Mouse (Mus musculus): ENCODE results near the gene Plcg2. TPM values are rescaled to one million over a fixed set of nuclear protein-coding genes. Genes with fewer than 3 reads are reported as not detected.

Gene Plcg2
- 8.1 and 11.3 TPM in 2 replicates for total RNA-seq (2014; fragmentation: Nextera tagmentation)
- total RNA-seq (2017), result 9.2 and 17.0 TPM in 2 replicates

DNA sequence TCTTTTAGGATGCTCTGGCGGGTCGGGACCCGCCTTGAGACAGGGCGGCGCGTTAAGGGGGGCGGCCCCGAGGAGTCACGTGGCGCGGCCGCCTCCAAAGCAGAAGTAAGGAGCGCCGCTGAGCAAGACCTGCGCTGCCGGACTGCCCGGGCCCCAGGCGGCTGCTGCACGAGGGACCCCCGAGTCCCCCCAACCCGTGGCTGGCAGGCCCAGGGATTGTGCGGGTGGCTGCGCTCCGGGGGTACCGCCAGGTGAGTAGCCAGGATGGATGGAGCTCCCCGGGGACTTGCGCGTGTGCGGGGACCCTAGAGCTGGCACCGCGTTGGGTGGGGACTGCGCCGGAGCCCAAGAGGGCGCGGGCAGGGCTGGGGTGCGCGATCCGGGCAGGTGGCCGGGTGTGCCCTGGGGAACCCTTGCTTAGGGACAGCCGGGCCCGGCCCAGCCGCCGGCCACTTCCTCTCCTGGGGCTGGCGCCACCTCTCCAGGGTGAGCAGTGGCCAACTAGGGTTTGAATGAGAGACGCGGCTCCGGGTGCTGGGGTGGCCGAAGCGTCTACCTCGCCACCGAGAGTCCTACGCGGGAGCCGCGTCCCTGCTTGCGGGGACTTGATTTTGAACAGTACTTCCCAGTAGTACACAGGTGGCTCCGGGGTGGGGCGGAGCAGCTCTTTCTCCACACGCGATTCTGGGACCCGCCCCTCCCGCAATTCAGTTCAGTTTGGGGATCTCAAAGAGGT is at the start of gene Plcg2:
Gene Plcg2 (plus strand): TSS at position 113 of the 736 bp plus-strand sequence.
- peak; percentile 83 for ATAC-seq (replicated peaks; ENCODE audit: low FRiP score, low TSS enrichment, poor library complexity, severe bottlenecking)

DNA sequence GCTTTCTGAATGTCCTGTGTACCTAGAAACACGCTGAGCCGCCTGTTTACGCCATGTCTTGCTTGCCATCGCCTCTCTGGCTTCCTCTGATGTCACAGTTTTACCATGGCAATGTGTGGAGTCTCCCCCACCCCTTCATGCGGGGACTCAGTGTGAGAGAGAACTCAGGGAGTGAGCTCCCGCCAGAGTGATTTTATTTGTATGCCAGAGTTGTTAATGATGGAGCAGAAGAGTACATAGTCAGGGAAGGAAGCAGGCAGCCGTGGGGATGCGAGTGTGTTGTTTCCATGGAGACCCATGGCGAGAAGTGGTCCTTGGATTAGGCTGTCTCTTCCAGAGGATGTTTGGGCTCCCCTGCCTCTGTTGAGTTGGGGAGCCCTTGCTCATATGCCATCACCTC is 47.0 kb upstream of the Plcg2 start:
- no peak for ATAC-seq (replicated peaks; ENCODE audit: low FRiP score, low TSS enrichment, poor library complexity, severe bottlenecking)

DNA sequence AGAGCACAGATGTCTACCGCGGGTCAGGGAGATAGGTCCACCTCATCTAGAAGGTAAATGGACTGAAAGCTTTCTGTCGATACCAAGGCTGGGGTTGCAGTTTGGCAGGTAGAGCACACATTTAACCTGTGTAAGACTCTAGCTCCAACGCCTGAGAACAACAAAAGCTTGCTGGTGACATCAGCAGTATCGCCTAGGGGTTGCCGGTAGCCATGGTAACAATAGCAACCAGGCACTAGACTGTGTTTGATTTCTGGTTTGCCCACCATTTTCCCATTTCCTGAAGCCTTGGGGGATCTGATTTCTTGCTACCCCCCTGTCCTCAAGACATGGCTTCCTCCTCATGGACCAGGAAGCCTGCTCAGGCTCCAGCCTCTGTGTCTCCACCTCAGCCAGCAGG is 44.1 kb upstream of the Plcg2 start:
- ATAC-seq (replicated peaks; ENCODE audit: low FRiP score, low TSS enrichment, poor library complexity, severe bottlenecking), result no peak

DNA sequence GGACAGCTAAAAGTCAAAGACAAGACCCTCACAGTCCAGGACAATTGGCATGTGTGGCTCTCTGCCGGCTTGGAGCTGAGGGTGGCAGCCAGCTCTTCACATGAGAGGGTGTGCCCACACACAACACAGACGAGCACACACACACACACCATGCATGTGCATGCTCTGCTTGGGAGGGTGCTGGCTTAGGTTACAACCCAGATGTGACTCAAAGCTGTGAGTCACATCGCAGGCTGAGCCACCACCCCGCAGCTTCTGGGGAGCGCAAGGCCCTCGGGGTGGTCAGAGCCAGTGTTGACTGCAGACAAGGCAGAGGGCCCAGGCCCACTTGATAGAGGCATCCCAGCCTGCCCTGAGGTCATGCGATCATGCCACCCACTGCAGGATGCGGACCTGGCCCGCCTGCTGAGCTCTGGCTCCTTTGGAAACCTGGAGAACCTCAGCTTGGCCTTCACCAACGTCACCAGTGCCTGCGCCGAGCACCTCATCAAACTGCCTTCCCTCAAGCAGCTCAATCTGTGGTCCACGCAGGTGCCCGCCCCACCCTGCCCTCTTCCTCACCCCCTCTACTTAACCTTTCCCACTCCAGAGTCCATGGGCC is 43.5 kb upstream of the Plcg2 start:
- ATAC-seq (replicated peaks; ENCODE audit: low FRiP score, low TSS enrichment, poor library complexity, severe bottlenecking), result no peak

DNA sequence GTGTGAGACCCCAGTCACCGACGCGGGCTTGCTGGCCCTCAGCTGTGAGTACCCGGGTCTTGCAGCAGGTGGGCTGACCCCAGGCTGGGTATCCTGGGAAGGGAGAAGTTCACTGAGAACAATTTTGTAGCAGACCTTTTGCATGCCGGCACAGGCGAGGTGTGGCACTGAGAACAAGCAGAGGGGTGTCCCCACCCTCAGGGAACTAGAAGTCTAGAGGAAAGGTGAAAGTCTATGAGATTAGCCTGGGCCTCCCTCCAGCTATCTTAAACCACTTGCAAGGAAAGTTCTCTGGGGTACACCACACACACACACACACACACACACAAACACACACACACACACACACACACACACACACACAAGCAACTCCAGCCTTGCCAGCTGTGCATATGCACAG is 42.4 kb upstream of the Plcg2 start:
- no peak for ATAC-seq (replicated peaks; ENCODE audit: low FRiP score, low TSS enrichment, poor library complexity, severe bottlenecking)

DNA sequence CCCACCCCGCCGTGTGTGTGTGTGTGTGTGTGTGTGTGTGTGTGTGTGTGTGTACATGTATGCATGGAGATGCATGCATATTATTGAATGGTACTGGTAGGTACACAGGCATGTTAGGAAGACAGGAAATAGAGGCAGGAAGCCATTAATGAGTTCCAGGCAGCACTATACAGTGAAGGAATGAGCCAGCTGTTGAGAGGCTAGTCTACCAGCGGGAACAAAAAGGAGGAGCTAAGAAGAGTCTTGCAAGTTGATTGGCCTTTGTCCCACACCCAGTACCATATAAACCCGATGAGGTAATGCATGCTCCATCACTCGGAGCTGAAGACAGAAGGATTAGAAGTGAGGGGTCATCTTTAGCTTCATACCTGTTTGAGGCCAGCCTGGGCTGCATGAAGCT is 39.7 kb upstream of the Plcg2 start:
- ATAC-seq (replicated peaks; ENCODE audit: low FRiP score, low TSS enrichment, poor library complexity, severe bottlenecking), result no peak

DNA sequence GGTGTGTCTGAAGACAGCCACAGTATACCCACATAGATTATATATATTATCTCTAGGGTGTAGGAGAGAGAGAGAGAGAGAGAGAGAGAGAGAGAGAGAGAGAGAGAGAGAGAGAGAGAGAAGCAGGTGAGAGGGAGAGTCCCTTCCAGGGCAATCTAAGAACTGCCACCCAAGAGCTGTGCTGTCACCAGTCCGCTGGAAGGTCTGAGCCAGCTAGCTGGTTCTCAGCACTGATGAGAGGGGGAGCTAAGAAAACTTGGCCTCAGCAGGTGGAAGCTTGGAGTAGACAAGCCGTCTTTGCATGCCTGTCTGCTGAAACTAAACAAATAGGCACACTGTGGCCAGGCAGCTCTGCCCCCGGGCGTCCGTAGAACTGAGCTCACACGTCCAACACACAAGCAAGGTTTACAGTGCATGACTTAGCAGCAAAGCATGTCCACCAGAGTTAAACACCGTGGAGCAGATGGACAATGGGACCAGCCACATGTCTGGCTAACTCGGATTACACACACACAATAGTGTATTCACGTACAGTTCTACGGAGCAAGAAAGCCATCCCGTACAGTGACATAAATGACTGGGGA is 35.3 kb upstream of the Plcg2 start:
- no peak for ATAC-seq (replicated peaks; ENCODE audit: low FRiP score, low TSS enrichment, poor library complexity, severe bottlenecking)

DNA sequence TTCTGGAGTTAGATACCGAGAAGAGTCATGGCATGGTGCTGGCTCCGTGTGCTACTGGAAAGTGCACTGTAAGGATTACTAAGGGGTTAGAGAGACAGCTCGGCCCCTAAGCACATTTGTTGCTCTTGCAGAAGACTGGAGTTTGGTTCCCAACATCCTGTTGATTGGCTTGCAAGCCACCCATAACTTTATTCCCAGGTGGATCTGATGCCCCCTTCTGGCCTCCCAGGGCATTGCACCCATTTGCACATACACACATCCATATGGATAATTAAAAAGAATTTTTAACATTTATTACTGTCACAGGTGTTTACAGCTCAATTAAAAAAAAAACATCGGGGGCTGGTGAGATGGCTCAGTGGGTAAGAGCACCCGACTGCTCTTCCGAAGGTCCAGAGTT is 33.6 kb upstream of the Plcg2 start:
- no peak for ATAC-seq (replicated peaks; ENCODE audit: low FRiP score, low TSS enrichment, poor library complexity, severe bottlenecking)

DNA sequence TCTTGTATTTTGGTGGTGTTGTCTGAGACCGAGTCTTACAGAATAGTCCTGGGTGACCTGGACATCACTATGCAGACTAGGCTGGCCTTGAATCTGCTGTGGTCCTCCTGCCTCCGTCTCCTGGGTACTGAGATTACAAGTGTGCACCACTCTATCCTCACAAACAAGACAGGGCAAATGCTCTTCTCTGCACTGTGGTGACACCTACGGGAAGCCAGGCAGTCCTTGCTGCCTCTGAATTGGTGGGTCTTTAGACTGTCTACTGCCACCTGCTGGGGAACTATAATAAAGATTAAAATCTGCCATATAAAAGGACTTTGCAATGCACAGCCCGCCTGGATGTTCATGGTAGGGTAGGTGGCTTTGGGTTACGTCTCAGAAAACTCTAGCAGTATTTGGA is 32.8 kb upstream of the Plcg2 start:
- ATAC-seq (replicated peaks; ENCODE audit: low FRiP score, low TSS enrichment, poor library complexity, severe bottlenecking), result peak; percentile 84

DNA sequence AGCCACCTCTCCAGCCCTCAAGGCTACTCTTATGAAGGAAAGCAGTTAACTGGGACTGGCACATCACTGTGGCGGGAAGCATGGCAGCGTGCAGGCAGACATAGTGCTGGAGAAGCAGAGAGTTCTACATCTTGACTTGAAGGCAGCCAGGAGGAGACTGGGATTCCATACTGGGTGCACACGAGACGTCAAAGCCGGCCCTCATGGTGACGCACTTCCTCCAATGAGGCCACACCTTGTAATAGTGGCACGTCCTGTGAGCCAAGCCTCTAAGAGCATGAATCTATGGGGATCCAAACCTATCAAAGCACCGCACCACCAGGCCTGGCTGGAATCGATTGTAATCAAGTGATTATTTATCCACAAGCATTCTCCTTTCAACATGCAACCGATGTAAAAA is 30.6 kb upstream of the Plcg2 start:
- no peak for ATAC-seq (replicated peaks; ENCODE audit: low FRiP score, low TSS enrichment, poor library complexity, severe bottlenecking)

DNA sequence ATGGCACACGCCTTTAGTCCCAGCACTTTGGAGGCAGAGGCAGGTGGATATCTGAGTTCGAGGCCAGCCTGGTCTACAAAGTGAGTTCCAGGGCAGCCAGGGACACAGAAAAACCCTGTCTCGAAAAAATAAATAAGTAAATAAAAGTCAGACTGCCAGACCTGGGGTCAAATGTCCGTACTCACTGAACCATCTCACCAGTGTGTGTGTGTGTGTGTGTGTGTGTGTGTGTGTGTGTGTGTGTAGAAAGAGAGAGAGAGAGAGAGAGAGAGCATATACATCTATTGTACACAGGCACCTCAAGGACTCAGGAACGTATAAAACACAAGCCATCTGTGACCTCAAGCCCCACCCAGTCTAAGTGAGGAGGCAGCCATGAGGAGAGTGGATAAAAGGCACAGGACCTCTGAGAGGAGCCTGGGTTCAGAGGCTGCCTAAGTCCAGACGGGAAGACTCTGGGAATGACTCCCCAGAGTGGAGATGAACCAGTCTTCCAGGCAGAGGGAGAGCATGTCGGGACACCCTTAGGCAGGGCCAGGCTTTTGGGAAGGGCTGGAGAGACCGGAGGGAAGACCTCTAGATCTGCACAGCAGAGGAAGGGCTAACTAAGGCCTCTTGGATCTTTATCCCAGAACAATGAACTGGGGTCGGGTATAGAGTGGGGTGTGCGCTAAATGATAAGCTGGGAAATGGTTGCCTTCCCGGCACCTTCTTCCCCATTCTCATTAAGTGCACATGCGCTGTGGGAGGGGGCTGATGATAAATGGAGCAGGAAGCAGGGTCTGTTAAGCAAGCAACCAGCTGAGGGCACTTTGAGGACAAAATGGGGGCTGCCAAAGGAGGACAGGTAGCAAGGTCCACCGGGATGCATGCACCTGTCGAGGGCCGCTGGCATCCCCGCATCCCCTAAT is 28.4 kb upstream of the Plcg2 start:
- ATAC-seq (replicated peaks; ENCODE audit: low FRiP score, low TSS enrichment, poor library complexity, severe bottlenecking), result no peak

DNA sequence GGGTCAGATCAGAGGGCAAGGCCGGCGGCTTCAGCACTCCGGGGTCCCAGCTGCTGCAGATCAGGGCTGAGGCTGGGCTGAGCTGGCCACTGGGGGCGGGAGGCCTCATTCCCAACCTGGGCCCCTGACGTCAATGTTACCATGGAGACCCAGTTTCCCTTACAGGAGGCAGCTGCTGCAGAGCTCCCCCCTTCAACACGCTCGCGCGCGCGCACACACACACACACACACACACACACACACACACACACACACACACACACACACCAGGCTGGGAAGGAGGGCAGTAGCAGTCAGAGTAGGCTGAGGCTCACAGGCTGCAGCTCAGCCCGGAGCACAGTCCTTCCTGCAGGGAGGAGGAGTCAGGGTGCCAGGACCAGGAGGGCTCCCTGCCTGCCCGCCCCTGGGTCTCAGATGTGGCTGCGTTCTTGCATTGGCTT is 27.7 kb upstream of the Plcg2 start:
- ATAC-seq (replicated peaks; ENCODE audit: low FRiP score, low TSS enrichment, poor library complexity, severe bottlenecking), result peak; percentile 28

DNA sequence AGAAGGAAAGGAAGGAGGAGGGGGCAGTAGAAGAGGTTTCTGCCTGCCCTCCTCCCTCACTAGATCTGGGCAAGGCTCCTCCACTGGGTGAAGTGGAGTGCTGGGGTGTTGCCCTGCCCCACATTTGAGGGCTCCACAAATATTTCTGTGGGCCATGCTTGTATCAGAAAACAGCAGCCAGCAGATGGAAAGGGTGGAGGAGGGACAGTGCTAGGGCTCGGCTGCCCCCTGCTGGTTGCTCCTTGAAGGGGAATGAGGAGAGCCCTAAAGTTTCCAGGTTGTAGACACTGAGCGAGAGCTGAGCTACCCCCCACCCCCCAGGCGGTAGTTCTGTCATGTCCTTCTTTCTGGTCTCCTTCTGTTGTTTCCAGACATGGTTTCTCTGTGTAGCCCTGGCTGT is 26.9 kb upstream of the Plcg2 start:
- ATAC-seq (replicated peaks; ENCODE audit: low FRiP score, low TSS enrichment, poor library complexity, severe bottlenecking), result peak; percentile 73

DNA sequence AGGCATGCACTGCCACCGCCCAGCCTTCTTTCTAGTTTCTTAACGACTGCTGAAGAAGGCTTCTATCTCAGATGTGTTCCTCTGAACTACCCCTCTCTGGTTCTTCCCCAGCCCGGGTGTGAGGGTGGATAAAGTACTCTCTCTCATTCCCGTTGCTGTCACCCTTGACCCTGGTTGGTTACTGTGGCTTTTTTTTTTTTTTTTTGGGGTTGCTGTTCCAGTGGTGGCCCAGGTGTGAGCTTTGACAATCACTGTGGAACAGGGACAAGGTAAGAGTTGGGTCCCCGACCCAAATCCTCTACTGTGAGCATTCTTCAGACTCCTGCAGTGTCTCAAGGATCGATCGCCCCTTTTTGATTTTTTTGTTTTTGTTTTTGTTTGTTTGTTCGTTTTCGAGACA is 26.4 kb upstream of the Plcg2 start:
- ATAC-seq (replicated peaks; ENCODE audit: low FRiP score, low TSS enrichment, poor library complexity, severe bottlenecking), result no peak

DNA sequence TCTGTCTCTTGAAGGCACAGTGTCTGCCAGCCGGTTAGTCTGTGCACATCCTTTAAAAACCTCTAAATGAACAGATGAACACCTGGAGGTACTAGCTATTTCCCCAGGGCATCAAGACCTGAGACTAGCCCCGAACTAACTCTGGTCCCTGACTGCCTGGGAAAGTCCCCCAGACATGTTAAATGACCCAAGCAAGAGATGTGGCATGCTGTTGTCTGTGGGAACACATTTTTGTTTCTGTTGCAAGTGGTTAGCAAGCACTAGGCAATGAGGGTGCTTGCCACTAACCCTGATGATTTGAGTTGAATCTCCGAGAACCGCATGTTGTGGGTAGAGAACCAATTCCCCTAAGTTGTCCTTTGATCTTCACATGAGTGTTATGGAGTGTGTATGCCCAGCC is 25.8 kb upstream of the Plcg2 start:
- no peak for ATAC-seq (replicated peaks; ENCODE audit: low FRiP score, low TSS enrichment, poor library complexity, severe bottlenecking)

DNA sequence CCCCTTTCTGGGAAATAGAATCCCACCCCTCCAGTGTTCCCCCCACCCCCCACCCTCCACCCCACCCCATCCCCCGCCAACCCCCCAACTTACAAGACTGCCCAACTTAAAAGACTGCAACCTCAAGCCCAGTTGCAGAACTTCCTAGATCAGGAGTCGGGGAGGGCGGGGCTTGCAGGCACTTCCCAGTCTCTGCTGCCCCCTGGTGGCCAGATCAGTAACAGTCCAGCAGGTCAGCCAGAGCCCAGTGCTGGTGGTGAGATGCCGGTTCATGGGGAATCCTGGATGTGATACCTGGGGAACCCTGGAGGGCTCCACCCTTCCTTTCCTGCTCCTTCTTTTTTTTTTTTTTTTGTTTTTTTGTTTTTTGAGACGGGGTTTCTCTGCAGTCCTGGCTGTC is 23.1 kb upstream of the Plcg2 start:
- peak; percentile 83 for ATAC-seq (replicated peaks; ENCODE audit: low FRiP score, low TSS enrichment, poor library complexity, severe bottlenecking)

DNA sequence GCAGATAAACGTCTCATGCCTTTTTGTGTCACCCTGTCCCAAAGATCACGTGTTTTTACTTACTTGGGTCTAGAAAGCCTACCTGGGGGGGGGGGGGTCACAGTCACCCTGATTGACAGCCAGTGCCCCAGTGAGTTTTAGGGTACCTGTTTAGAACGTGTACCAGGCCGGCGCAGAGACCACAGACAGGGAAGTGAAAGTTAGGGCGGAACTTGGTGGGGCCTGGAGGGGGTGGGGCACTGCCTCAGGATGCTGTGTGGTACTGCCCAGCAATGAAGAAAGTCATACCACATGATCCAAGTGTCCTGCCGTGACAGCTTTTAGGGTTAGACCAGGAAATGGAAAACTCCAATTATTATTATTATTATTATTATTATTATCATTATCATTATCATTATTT is 22.3 kb upstream of the Plcg2 start:
- no peak for ATAC-seq (replicated peaks; ENCODE audit: low FRiP score, low TSS enrichment, poor library complexity, severe bottlenecking)

DNA sequence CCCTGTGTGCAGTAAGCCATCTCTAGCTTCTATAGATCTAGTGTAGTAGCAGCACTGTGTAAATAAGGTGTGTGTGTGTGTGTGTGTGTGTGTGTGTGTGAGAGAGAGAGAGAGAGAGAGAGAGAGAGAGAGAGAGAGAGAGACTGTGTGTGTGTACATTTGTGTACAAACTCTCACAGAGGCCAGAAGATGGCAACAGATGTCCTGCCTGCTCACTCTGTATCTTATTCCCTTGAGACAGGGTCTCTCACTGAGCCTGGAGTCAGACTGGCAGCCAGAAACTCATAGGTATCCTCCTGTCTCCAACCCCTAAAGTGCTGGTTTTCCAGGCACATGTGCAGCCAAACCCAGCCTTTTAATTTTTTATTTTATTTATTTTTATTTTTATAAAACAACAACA is 20.0 kb upstream of the Plcg2 start:
- no peak for ATAC-seq (replicated peaks; ENCODE audit: low FRiP score, low TSS enrichment, poor library complexity, severe bottlenecking)

DNA sequence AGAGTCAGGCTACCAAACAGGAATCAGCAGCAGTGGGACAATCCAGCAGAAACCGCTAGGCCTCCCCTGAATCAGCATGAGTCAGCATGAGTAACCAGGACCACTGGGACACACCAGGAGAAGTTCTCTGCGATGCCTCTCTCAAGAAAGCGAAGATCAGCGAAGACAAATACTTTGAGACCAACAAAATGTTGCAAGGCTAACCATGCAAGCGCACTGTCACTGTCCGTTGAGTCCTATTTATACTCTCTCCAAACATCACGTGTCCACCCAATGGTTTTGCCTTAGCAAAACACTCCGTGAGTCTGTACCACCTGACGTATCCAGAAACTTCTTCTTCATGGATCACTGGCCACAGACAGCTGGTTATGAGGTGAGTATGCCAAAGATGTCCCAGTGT is 18.1 kb upstream of the Plcg2 start:
- ATAC-seq (replicated peaks; ENCODE audit: low FRiP score, low TSS enrichment, poor library complexity, severe bottlenecking), result no peak

DNA sequence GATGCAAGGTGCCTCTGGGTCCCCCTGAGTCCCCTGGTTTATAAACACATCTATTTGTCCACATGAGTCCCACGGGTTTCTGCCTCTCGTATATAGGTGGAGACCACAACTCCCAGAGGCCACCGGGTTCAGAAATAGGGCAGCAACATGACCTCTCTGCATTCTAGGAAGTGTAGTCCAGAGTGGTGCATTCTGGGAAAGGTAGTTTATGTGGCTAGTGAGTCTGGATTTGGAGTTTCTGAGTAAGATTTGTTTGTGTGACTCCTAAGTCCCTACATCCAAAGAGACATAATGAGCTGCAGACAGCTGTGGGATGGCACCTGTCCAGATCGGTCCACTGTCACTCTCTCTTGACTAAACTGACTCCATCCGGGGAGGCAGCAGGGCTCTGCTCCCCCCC is 17.6 kb upstream of the Plcg2 start:
- no peak for ATAC-seq (replicated peaks; ENCODE audit: low FRiP score, low TSS enrichment, poor library complexity, severe bottlenecking)

All from megakaryocyte-erythroid progenitor cell, adult 5-6 weeks (primary cell).